ENCODE assay signal across 23 mouse cellular contexts in the genomic region with DNA sequence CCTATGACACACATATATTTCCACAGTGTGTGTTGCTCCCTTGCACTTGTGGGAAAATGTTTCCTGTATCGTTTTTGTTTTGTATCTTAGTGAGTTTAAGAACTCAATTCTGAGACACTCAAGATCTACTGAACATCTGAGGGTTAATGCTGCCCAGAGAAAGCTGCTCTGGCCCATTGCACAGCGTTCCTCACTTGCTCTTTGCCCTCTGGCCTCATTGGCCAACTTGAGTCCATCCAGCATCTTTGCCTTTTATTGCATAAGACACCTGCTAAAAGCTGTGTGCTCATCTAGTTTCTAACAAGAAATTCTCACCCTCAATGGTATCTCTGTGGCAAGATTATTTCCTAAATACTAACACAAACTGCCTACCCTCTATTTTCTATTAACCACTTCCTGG.
DNase-seq lines count a peak whose midpoint lies in the region; ATAC-seq lines count a peak whose summit lies in the region.
"Had no signal": no experiment of that assay in that cellular context is flagged by ENCODE, and none has a peak within 500 bp of the region (broad histone marks: within the 10 kb centered on the region; RNA-seq: fewer than 3 reads in every experiment).

No protein-coding gene starts in this region.

- no peak for ATAC-seq in kidney, embryonic 15.5 days (replicated peaks; ENCODE audit: low FRiP score)
- ATAC-seq: forebrain, embryonic 14.5 days had no signal

- no peak overlapping the region for H3K4me3 ChIP-seq in kidney, embryonic 15.5 days (replicated peaks)
- H3K4me3 ChIP-seq: embryonic facial prominence, embryonic 13.5 days; embryonic facial prominence, embryonic 15.5 days; erythroblast, embryonic 14.5 days; forebrain, embryonic 10.5 days; forebrain, embryonic 12.5 days had no signal

- no peak overlapping the region for H3K9ac ChIP-seq in kidney, embryonic 15.5 days
- H3K9ac ChIP-seq: embryonic facial prominence, embryonic 13.5 days; embryonic facial prominence, embryonic 15.5 days; forebrain, embryonic 12.5 days had no signal

- no peaks in the 10 kb centered on the region for H3K27me3 ChIP-seq in kidney, embryonic 15.5 days
- H3K27me3 ChIP-seq: embryonic facial prominence, embryonic 13.5 days; embryonic facial prominence, embryonic 15.5 days; forebrain, embryonic 12.5 days had no signal

- 58% methylated on average over 2 of the region's 2 CpGs for WGBS in kidney, embryonic 15.5 days

- no peak overlapping the region for H3K27ac ChIP-seq in kidney, embryonic 15.5 days
- H3K27ac ChIP-seq: embryonic facial prominence, embryonic 13.5 days; embryonic facial prominence, embryonic 15.5 days; forebrain, embryonic 10.5 days; forebrain, embryonic 12.5 days had no signal

- no peaks in the 10 kb centered on the region for H3K4me1 ChIP-seq in kidney, embryonic 15.5 days
- H3K4me1 ChIP-seq: forebrain, embryonic 10.5 days; forebrain, embryonic 12.5 days had no signal

- no peaks in the 10 kb centered on the region for H3K9me3 ChIP-seq in kidney, embryonic 15.5 days (replicated peaks)
- H3K9me3 ChIP-seq: embryonic facial prominence, embryonic 13.5 days; embryonic facial prominence, embryonic 15.5 days; forebrain, embryonic 10.5 days; forebrain, embryonic 12.5 days had no signal

- H3K36me3 ChIP-seq in kidney, embryonic 15.5 days: no peaks in the 10 kb centered on the region
- H3K36me3 ChIP-seq: embryonic facial prominence, embryonic 13.5 days; embryonic facial prominence, embryonic 15.5 days; forebrain, embryonic 10.5 days; forebrain, embryonic 12.5 days had no signal

- DNase-seq in kidney, adult 18-20 months: peak; percentile 3
- DNase-seq in kidney, postnatal 4 days: no peak
- peak; percentile 21 to 45 for DNase-seq in kidney, adult 8-10 months
- no peak for DNase-seq in kidney, postnatal 10 days
- DNase-seq in kidney, postnatal 25 days: peak; percentile 6 to 59
- DNase-seq in ovary, postnatal 14 days (ENCODE audit: low spot score): no peak
- DNase-seq: adrenal gland, adult 2 months; adrenal gland, postnatal 10 days; adrenal gland, postnatal 25 days; cerebellum, adult 11 months; cerebellum, adult 18-20 months; cerebellum, adult 8-10 months; cerebellum, adult 9-11 months; cerebellum, postnatal 14 days; cerebellum, postnatal 36 days; embryo, embryonic 11 days had no signal

- H3K4me2 ChIP-seq in kidney, embryonic 15.5 days: no peak overlapping the region
- H3K4me2 ChIP-seq: embryonic facial prominence, embryonic 13.5 days; embryonic facial prominence, embryonic 15.5 days; forebrain, embryonic 12.5 days had no signal

Comparison
In these comparisons a context has a peak if more than half of its experiments do, and no peak if none do; other contexts are left out.
1. DNase-seq: peak in kidney, adult 18-20 months (single experiment), kidney, adult 8-10 months (2 of 2) and kidney, postnatal 25 days (2 of 2); none in kidney, postnatal 4 days (0 of 2), kidney, postnatal 10 days (single experiment) and ovary, postnatal 14 days (single experiment).